8 mouse cellular contexts compared by ENCODE assay signal in genomic region chr11:75213372-75214080, GRCm38 (mm10). TPM values are rescaled to one million over a fixed set of nuclear protein-coding genes. Genes with fewer than 3 reads are reported as not detected.
DNase-seq lines count a peak whose midpoint lies in the region; ATAC-seq lines count a peak whose summit lies in the region.

No protein-coding gene starts in this region.

- H3K27ac ChIP-seq in heart, embryonic 14.5 days (replicated peaks in 1 of 2; ENCODE audit: control insufficient read depth in 1 of 2, insufficient read depth in 1 of 2, low read depth in 2 of 2, low read length in 2 of 2): peak overlapping the region; percentile 54 to 99

- peak overlapping the region; percentile 67 for H3K4me2 ChIP-seq in heart, embryonic 14.5 days (ENCODE audit: low read length)

- peak overlapping the region; percentile 65 for H3K9ac ChIP-seq in heart, embryonic 14.5 days (ENCODE audit: low read length)

- whole genome bisulfite sequencing in heart, embryonic 14.5 days: 8% methylated on average over 35 of the region's 35 CpGs

- no peaks in the 10 kb centered on the region for H3K9me3 ChIP-seq in heart, embryonic 14.5 days (ENCODE audit: control insufficient read depth, low read length)

- peak; percentile 25 to 56 for DNase-seq in heart, adult 18-20 months
- no peak for DNase-seq in heart, adult 8-10 months (ENCODE audit: low spot score)
- peak; percentile 79 for DNase-seq in cerebellum, adult 9-11 months
- peak; percentile 92 for DNase-seq in kidney, postnatal 10 days
- peak; percentile 63 for DNase-seq in lung, postnatal 25 days (ENCODE audit: low spot score)
- peak; percentile 55 for DNase-seq in thymus, postnatal 14 days
- DNase-seq in spleen, postnatal 14 days (ENCODE audit: low spot score in 2 of 2): no peak

- no peaks in the 10 kb centered on the region for H3K27me3 ChIP-seq in heart, embryonic 14.5 days (ENCODE audit: control insufficient read depth, insufficient read depth, low read length)

- ATAC-seq in heart, embryonic 14.5 days (ENCODE audit: insufficient number of reproducible peaks, insufficient read depth, low FRiP score, low read depth): no peak

- H3K4me3 ChIP-seq in heart, embryonic 14.5 days (ENCODE audit: control insufficient read depth in 1 of 2, insufficient read depth in 1 of 2, low read depth in 1 of 2, low read length in 2 of 2): peak overlapping the region; percentile 25 to 30; a peak in 3 of 4 replicates

- H3K36me3 ChIP-seq in heart, embryonic 14.5 days (ENCODE audit: control insufficient read depth, insufficient read depth, low read length): no peaks in the 10 kb centered on the region

- H3K4me1 ChIP-seq in heart, embryonic 14.5 days (ENCODE audit: control insufficient read depth in 2 of 2, insufficient read depth in 2 of 2, low read length in 2 of 2): peaks cover 37 to 70% of the 10 kb centered on the region in 2 experiments

RNA-seq across cellular contexts. Expression of gene Rtn4rl1, which starts 19.9 kb away (rescaled TPM):
- 1 to 10 TPM; 5.7 TPM for total RNA-seq in heart, adult 18-20 months (2021)
- 1 to 10 TPM; 5.2 to 7.9 (median 6.8) TPM for total RNA-seq in heart, adult 8-10 months (2022)
- polyA plus RNA-seq in heart, embryonic 14.5 days (2014; fragmentation: Nextera tagmentation; extraction: Ambion mirVana): 17.0 and 17.3 TPM in 2 replicates

RNA-seq across cellular contexts. Expression of gene Dph1, which starts 22.5 kb away (rescaled TPM):
- 1 to 10 TPM; 8.7 to 9.8 TPM for total RNA-seq in heart, adult 18-20 months (2021)
- 10 to 100 TPM in 2 of 4 experiments, 1 to 10 TPM in 2; 8.1 to 11.2 (median 9.7) TPM for total RNA-seq in heart, adult 8-10 months (2022)
- 23.1 and 23.7 TPM in 2 replicates for polyA plus RNA-seq in heart, embryonic 14.5 days (2014; fragmentation: Nextera tagmentation; extraction: Ambion mirVana)

RNA-seq across cellular contexts. Expression of gene Ovca2, which starts 34.9 kb away (rescaled TPM):
- total RNA-seq in heart, adult 18-20 months (2021): 1 to 10 TPM; 5.5 to 7.0 TPM
- total RNA-seq in heart, adult 8-10 months (2022): 1 to 10 TPM; 5.6 to 6.9 (median 5.9) TPM
- 19.4 and 19.7 TPM in 2 replicates for polyA plus RNA-seq in heart, embryonic 14.5 days (2014; fragmentation: Nextera tagmentation; extraction: Ambion mirVana)

RNA-seq across cellular contexts. Expression of gene Hic1, which starts 44.2 kb away (rescaled TPM):
- 10 to 100 TPM in 1 of 2 experiments, 1 to 10 TPM in 1; 6.6 to 11.5 TPM for total RNA-seq in heart, adult 18-20 months (2021)
- total RNA-seq in heart, adult 8-10 months (2022): 10 to 100 TPM in 3 of 4 experiments, 1 to 10 TPM in 1; 7.6 to 19.4 (median 16.8) TPM
- polyA plus RNA-seq in heart, embryonic 14.5 days (2014; fragmentation: Nextera tagmentation; extraction: Ambion mirVana): 6.4 and 6.8 TPM in 2 replicates

Comparison
In these comparisons a context has a peak if more than half of its experiments do, and no peak if none do; other contexts are left out.
1. DNase-seq: peak in heart, adult 18-20 months (2 of 2), cerebellum, adult 9-11 months (single experiment), kidney, postnatal 10 days (single experiment), lung, postnatal 25 days (single experiment) and thymus, postnatal 14 days (single experiment); none in heart, adult 8-10 months (single experiment) and spleen, postnatal 14 days (0 of 2).